Mouse (Mus musculus): ENCODE measurements around the gene Rtl9. TPM values are rescaled to one million over a fixed set of nuclear protein-coding genes. Genes with fewer than 3 reads are reported as not detected.
A peak's percentile ranks its signal among the peaks of the same experiment; 100 is the strongest.

Rtl9 gene
- 0.32 TPM in 1 of 2 replicates, not detected in the other for polyA plus RNA-seq (2012; ENCODE audit: insufficient read depth, insufficient read length, missing spikeins)

DNA sequence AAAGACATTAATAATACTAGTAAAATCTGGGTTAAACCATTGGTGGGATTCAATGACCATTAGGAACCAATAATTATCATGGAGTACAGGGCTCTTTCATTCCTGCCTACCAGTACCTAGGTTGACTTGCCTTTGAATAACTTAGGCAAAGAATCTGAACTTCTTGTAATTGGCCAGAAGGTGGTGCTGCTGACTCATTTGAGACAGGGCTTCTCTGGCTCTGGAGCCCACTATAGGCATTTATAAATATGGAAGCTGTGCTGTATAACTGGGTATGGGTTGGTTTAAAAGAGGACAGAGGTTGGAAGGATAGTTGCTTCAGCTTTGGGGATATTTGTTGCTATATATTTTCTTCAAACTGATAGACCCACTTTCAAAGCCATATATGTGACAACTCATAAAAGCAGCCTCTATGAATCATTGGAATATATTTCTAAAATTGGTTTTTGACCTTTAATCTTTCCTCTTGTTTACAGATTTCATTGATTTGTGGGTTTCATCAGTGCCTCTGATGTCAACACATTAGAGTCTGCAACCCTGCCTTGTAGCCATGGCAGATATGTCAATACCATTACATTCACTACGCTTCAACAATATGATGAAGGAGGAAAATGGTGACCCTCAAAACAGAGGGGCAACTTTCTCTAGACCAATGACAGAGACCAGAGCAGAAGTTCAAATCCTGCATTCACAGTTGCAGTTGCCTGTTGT is at the start of gene Rtl9:
Gene Rtl9 (plus strand): TSS at position 551 of the 711 bp plus-strand sequence.
- Histone ChIP-seq H3K4me1 (ENCODE audit: control insufficient read depth, insufficient read depth, insufficient read length, low read length) (no peaks in the 10 kb centered on the region), H3K27ac (replicated peaks; ENCODE audit: low read depth, low read length) (no peak within 1 kb of the TSS), H3K4me3 (ENCODE audit: insufficient read depth, low read depth, low read length) (no peak within 1 kb of the TSS)

DNA sequence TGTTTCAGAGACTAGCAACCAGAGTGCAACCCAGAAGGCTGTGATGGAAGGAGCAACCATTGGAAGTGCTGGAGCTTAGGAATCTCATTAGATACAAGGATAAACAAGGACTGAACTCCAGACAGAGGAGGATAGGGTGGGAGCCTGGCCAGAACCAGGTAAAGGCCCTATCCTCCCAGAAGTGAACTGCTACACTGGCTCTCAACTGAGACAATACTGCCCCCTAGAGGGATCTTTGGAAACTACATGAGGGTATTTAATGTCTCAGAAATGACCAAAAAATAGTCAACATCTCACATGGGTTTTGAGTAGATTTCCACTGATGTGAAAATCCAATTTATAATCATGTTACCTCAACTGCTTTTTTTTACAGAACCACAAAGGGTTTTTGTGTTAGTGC is 47.9 kb upstream of the Rtl9 start:
- Histone ChIP-seq H3K27ac (replicated peaks; ENCODE audit: low read depth, low read length) (no peak overlapping the region), H3K4me1 (ENCODE audit: control insufficient read depth, insufficient read depth, insufficient read length, low read length) (no peaks in the 10 kb centered on the region), H3K4me3 (ENCODE audit: insufficient read depth, low read depth, low read length) (no peak overlapping the region)

DNA sequence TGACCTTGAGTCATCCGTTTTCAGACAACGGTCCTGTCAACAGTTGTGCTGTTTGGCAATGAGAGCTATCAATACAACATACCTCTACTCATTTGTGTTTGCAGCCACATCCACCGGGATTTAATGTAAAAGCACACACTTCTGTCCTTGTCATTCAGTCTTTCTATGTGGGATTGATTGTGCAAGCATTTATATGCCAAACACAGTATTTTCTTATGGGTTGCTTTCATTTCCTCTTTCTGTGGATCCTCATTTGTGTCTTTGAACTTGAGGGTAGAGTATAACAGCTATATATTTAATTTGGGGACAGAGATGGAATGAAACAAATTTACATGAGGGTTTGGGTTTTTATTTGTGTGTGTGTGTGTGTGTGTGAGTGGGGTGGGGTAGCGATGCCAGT is 47.5 kb upstream of the Rtl9 start:
- Histone ChIP-seq H3K4me1 (ENCODE audit: control insufficient read depth, insufficient read depth, insufficient read length, low read length) (no peaks in the 10 kb centered on the region), H3K4me3 (ENCODE audit: insufficient read depth, low read depth, low read length) (no peak overlapping the region), H3K27ac (replicated peaks; ENCODE audit: low read depth, low read length) (no peak overlapping the region)

DNA sequence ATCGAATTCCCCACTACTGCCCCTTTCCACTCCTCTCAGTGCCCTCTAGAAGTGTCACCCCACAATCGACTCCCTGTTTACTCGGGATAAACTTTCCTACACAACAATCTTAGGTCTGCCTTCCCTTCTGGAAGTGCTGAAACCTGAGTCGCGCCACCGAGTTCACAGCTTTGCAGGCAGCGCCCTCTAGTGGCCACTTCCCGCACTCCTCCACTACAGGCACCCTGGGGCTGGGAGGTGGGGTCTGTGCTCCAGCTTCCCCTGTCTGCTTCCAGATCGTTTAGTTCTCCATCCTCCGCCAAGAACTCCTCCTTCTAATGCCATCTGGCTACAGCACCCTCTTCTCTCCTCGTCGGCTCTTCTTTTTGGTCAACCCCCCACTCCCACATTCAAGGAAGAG is 40.6 kb upstream of the Rtl9 start:
- Histone ChIP-seq H3K27ac (replicated peaks; ENCODE audit: low read depth, low read length) (no peak overlapping the region), H3K4me1 (ENCODE audit: control insufficient read depth, insufficient read depth, insufficient read length, low read length) (no peaks in the 10 kb centered on the region), H3K4me3 (ENCODE audit: insufficient read depth, low read depth, low read length) (no peak overlapping the region; the same call in 1 of the 2 replicates)

DNA sequence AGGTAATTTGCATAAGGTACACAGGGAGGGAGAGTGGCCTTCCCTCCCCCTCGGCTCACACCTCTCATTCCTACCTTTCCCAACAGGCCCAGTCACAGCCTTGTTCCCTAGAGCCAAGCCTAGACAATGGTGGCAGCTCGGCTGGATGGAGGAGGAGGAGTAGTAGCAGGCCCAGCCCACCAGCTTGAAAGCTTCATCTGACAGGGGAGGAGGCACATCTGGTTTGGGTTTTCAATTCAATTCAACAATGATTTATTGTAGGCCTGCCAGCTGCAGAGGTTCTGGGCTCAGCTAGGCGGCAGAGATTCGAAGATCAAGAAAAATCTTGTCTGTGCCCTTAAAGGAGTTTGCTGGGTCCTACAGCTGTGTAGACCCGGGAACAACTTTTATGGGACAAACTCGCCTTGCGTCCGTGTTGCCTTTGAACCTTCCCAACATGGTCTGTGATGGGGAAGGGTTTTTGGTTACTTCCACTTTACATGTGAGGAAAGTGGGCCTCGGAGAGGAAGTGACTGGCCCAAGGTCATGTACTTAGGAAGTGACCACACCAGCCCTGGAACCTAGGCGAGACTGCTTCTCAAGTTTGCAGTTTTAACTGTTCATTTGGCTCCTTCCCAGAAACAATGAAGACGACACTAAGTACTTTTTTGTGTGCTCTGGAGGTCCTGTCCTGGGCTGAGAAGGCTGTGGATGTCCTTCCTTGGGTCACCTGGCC is 36.6 kb upstream of the Rtl9 start:
- Histone ChIP-seq H3K4me3 (ENCODE audit: insufficient read depth, low read depth, low read length) (no peak overlapping the region), H3K4me1 (ENCODE audit: control insufficient read depth, insufficient read depth, insufficient read length, low read length) (no peaks in the 10 kb centered on the region), H3K27ac (replicated peaks; ENCODE audit: low read depth, low read length) (no peak overlapping the region)

DNA sequence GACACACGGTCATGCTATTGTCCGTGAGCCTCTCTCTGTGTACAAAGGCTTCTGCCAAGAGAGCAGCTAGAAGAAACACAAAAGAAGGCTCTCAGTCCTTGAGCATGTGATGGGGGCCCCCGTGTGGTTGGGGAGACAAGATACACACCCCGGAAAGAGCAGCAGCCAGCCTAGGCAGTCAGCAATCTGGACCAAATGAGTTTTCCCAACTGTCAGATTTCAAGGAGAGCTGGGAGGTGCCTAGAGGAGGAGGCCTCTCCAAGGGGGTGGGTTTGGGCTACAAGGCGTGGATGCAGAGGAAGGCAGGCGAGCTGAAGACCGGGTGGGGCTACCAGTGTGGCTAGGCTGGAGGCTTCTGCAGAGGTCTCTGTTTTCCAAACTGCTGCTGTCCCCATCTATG is 35.6 kb upstream of the Rtl9 start:
- H3K27ac ChIP-seq (replicated peaks; ENCODE audit: low read depth, low read length): no peak overlapping the region
- H3K4me3 ChIP-seq (ENCODE audit: insufficient read depth, low read depth, low read length): no peak overlapping the region
- no peaks in the 10 kb centered on the region for H3K4me1 ChIP-seq (ENCODE audit: control insufficient read depth, insufficient read depth, insufficient read length, low read length)

DNA sequence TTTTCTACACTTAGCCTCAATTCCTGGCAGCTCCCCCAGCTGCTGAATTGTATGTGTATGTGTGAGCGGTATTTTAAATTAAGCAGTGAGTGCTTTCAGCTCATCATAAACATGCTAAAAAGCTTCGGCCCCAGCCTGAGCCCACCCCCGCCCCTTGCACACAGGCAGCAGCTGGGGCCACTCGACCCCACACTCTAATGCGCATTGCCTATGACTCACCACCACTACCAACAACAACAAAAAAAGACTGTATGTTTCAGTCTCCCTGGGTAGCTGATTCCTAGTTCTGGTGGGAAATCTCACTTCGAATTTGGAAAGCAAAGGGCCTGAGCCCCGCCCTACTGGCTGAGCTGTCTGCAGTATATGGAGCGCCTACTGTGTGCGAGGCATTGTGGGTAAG is 35.1 kb upstream of the Rtl9 start:
- no peak overlapping the region for H3K27ac ChIP-seq (replicated peaks; ENCODE audit: low read depth, low read length)
- H3K4me3 ChIP-seq (ENCODE audit: insufficient read depth, low read depth, low read length): no peak overlapping the region
- H3K4me1 ChIP-seq (ENCODE audit: control insufficient read depth, insufficient read depth, insufficient read length, low read length): no peaks in the 10 kb centered on the region

DNA sequence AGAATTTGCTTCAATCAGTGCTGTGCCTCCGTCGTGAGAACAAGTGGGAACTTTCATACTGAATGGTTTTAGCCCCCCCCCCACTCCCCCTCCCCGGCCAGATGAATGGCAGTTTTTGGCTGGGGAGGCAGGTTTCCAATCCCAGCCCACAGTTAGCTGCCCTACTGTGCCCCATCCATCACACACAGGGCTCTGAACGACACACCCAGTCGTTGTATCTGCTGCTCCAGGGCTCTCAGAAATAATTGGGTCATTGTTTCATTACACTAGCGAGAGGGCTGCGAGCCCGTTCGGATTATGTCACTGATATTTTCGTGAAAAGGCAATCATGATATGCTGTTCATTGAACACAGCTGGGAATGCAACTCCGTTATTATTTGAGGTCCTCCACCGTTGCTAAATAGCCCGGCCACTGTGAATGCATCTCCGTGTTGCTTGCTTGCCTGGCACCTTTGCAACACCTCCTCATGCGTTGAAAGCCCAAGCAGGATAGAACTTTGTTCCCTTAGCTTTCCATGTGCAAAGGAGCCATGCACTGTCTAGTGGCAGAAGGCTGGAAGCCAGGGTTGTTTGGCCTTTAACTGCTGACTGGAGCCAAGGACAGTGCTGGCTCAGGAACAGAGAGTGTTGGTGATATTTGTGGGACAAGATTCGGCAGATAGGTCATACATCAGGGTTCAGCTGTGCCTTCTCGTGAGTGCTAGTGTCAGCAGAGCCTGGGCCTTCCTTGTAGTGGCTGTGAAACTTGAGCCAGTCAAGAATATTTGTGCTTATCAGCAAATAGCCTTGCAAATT is 32.9 kb upstream of the Rtl9 start:
- H3K27ac ChIP-seq (replicated peaks; ENCODE audit: low read depth, low read length): no peak overlapping the region

DNA sequence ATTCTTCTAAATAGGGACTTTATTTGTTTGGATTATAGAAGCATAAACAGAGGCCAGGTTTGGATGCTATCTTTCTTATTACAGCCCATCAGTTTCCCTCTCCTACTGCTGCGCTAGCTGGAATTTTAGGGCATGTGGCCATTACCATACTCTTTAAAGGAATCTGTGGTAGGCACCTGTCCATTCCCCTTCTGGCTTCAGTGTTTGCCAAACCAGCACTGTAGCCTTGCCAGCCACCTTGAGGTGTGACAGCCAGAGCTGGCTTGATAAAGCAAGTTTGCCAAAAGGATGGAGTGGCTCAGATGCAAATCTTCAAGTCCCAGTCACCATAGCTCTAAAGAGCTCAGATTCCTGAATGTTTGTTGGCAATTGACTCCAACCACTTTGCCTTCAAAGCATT is 32.3 kb upstream of the Rtl9 start:
- H3K4me3 ChIP-seq (ENCODE audit: insufficient read depth, low read depth, low read length): no peak overlapping the region
- H3K4me1 ChIP-seq (ENCODE audit: control insufficient read depth, insufficient read depth, insufficient read length, low read length): no peaks in the 10 kb centered on the region
- no peak overlapping the region for H3K27ac ChIP-seq (replicated peaks; ENCODE audit: low read depth, low read length)

More for the DNA sequence above, 32.9 kb upstream of the Rtl9 start:
- Histone ChIP-seq H3K4me3 (ENCODE audit: insufficient read depth, low read depth, low read length) (no peak overlapping the region), H3K4me1 (ENCODE audit: control insufficient read depth, insufficient read depth, insufficient read length, low read length) (no peaks in the 10 kb centered on the region)

DNA sequence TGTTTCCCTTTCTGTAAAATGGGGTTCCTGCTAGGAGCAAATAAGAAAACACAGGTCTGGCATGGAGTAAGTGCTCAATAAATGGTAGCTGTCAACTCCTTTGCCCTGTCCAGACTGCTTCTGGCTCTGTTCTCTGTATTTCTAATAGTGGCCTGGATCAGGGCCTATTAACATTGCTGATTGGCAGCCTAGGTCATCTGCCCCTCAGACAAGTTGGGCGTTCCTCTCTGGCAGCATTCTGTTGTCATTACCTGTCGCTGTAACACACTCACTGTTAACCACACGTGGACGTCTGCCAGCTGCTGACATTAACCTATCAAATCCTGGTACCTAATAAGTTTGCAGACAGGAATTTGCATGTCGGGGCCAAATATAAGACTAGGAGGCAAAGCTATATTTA is 31.8 kb upstream of the Rtl9 start:
- Histone ChIP-seq H3K4me1 (ENCODE audit: control insufficient read depth, insufficient read depth, insufficient read length, low read length) (no peaks in the 10 kb centered on the region), H3K27ac (replicated peaks; ENCODE audit: low read depth, low read length) (no peak overlapping the region), H3K4me3 (ENCODE audit: insufficient read depth, low read depth, low read length) (no peak overlapping the region)

DNA sequence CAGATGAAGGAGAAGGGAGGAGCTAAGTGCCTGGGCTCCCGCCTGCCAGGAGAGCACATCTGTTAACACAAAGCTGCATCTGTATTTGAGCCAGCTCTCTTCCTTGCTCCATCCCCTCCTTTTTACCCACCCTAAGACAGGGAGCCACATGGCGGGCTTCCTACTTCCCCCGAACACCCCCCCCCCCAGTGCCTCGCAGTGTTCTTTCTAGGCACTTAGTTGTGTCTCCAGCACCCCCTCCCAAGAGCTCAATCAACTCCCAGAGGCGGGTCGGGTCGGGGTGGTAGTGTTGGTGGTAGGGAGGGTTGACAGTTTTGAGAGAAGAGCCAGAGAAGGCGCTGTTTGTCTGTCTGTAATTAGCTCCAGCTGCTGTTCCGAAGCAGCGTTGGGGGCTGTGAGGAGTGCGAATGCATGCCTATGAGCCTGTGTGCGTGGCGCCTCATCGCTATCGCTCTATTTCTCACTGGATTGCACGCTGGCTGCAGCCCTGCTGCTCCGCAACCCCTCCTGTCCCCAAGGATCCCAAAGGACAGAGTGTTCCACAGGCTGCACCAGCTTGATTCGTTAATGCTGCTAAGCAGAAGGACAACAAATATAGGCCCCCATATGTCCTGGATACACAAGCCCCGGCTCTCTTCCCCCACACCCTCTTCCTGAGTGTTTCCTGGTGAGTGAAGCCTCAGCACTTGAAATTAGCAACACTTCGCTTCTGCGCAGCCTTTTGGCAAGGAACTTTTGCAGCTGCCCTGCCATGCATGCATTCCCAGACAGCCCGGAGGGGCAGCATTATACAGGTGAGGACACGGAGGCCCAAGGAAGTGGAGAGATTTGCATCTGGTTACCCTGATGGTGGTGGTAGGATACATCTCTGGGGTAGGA is 18.7 kb upstream of the Rtl9 start:
- Histone ChIP-seq H3K4me3 (ENCODE audit: insufficient read depth, low read depth, low read length) (peak overlapping the region; percentile 37), H3K27ac (replicated peaks; ENCODE audit: low read depth, low read length) (no peak overlapping the region), H3K4me1 (ENCODE audit: control insufficient read depth, insufficient read depth, insufficient read length, low read length) (no peaks in the 10 kb centered on the region)

DNA sequence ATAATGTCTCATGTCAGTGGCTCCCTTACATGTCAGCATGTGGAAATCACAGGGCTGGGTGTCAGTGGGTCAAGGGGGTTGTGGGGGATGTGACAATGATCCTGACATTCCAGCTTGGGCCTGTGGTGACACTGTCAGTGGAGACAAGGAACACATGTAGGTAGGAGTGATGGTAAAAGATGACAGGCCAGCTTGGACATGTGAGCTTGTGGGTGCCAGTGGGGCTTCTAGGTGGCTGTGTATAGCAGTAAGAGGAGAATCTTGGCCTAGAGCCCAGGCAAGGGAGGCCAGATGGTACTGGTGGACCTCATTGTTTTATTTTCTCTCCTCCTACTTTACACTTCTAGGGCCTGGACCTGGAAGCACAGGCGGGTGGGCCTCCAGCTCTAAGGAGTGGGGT is 16.7 kb upstream of the Rtl9 start:
- Histone ChIP-seq H3K27ac (replicated peaks; ENCODE audit: low read depth, low read length) (no peak overlapping the region), H3K4me1 (ENCODE audit: control insufficient read depth, insufficient read depth, insufficient read length, low read length) (no peaks in the 10 kb centered on the region)

DNA sequence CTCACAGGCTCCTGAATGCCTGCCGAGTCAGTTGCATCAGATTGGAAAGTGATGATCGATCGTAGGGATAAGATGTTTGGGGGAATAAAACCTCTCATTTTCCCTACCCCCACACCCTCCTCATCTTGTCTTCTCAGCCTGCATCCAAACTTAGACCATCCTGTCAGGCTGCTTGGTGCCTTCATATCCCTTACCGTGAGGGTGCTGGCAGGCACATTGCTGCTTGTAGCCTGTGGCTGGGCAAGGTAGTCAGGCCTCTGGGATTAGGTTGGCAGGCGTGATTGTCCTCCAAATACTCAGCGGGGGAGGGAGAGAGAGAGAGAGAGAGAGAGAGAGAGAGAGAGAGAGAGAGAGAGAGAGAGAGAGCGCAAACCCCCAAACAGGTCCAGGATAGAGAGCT is 11.2 kb upstream of the Rtl9 start:
- Histone ChIP-seq H3K27ac (replicated peaks; ENCODE audit: low read depth, low read length) (no peak overlapping the region), H3K4me3 (ENCODE audit: insufficient read depth, low read depth, low read length) (no peak overlapping the region), H3K4me1 (ENCODE audit: control insufficient read depth, insufficient read depth, insufficient read length, low read length) (no peaks in the 10 kb centered on the region)

More for the DNA sequence above, 16.7 kb upstream of the Rtl9 start:
- no peak overlapping the region for H3K4me3 ChIP-seq (ENCODE audit: insufficient read depth, low read depth, low read length)

DNA sequence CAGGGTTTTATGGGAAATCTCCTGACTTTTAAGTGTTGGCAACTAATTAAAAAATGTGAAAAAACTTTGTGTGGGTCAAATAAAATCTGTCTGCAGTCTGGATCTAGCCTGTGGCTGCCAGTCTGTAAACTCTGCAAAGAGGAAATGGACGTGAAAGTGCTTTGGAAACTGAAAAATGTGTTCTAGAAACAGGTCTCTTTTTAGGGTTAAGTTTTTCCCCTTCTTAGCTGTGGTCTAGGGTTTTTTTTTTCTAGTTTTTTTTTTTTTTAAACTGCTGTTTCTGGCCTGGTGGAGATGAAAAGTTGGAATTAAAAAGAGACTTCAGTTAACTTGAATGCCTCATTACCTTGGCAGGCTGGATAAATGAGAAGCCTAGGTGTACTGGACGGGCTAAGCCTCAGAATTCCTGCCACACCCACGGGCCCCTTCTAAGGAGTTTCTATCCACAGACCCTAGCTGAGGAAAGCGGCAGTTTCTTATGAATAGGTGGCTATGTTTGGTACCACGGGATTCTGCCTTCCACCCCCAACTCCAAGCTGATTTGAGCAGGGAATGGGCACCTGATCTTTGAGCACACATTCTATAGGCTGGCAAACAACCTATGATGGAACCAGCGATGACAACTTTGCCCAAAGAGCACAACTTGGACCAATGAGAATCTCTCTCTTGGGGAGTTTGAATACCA is 8.3 kb upstream of the Rtl9 start:
- H3K4me3 ChIP-seq (ENCODE audit: insufficient read depth, low read depth, low read length): no peak overlapping the region
- no peak overlapping the region for H3K27ac ChIP-seq (replicated peaks; ENCODE audit: low read depth, low read length)
- no peaks in the 10 kb centered on the region for H3K4me1 ChIP-seq (ENCODE audit: control insufficient read depth, insufficient read depth, insufficient read length, low read length)

Data from brown adipose tissue, adult 24 weeks (tissue).